Mouse (Mus musculus): ENCODE data around the gene Mcoln2. TPM values are rescaled to one million over a fixed set of nuclear protein-coding genes. Genes with fewer than 3 reads are reported as not detected.

Mcoln2 gene
- polyA plus RNA-seq, 1 experiment from 2014 or later = 0.84 TPM

DNA sequence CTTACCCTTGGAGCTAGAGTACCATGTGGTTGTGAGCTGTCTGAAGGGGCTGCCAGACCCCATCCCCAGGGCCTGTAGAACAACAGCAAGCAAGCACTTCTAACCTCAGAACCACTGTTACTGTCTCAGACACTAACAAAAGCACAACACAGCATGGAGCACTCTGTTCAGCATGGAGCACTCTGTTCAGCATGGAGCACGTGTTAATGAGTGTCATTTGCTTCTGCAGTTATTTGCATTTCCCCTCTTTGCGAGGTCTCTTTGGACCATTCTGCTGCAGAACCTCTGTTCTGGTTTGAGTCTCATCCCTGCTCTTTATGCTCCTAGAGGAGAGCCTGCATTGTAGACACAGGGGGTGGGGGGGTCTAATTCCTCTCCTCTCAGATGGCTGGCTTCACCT lies 3.3 kb downstream of the Mcoln2 start:
- 86% methylated on average over 2 of the region's 2 CpGs for WGBS
- no peak for ATAC-seq (ENCODE audit: low FRiP score, low TSS enrichment)
- Histone ChIP-seq H3K4me2 (replicated peaks; ENCODE audit: low read depth, low read length) (no peak overlapping the region), H3K27ac (ENCODE audit: low read length) (no peak overlapping the region), H3K9ac (replicated peaks; ENCODE audit: low read length) (no peak overlapping the region), H3K9me3 (ENCODE audit: low read length) (no peaks in the 10 kb centered on the region), H3K4me3 (ENCODE audit: low read length) (no peak overlapping the region), H3K36me3 (ENCODE audit: insufficient read depth, low read length) (no peaks in the 10 kb centered on the region), H3K4me1 (ENCODE audit: insufficient read depth, low read length) (peaks cover 18% of the 10 kb centered on the region), H3K27me3 (ENCODE audit: insufficient read depth, low read length) (no peaks in the 10 kb centered on the region; the same call in 1 of the 2 replicates)

DNA sequence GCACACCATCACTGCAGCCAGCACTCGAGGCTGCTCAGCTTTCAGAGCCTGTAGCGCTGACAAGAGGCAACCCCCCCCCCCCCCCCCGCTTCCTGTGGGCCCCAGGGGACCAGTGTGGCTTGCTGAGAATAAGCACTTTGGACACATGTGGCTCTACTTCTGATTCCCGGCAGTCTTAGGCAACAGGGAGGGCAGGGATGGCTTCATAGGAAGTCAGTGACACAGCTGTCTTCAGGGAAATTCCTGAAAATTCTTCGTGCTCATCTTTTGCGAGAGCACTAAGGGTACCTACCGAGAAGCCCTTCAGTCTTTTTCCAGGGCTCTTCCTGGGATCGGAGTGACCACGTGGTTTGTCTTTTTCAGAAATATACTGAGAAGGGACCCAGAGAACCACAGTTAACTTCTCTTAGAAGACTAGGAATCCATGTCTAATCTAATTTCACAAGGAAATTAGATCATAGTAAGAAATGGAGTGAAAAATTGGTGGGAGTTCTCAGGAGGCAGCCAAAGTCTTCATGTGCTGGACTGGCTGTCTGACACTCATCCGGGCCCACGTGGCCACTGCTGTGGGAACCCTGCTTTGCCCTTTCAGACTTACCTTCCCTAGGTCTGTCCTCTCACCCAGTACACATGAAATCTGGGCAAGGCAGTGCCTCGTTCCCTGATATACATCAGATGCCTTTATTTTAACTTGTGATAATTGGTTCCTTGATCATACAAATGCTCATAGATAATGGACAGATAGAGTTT lies 4.4 kb downstream of the Mcoln2 start:
- Histone ChIP-seq H3K9ac (replicated peaks; ENCODE audit: low read length) (no peak overlapping the region), H3K9me3 (ENCODE audit: low read length) (no peaks in the 10 kb centered on the region), H3K4me1 (ENCODE audit: insufficient read depth, low read length) (peaks cover 18% of the 10 kb centered on the region), H3K27ac (ENCODE audit: low read length) (no peak overlapping the region), H3K4me2 (replicated peaks; ENCODE audit: low read depth, low read length) (no peak overlapping the region; the same call in 1 of the 2 replicates), H3K27me3 (ENCODE audit: insufficient read depth, low read length) (no peaks in the 10 kb centered on the region; the same call in 1 of the 2 replicates), H3K4me3 (ENCODE audit: low read length) (no peak overlapping the region), H3K36me3 (ENCODE audit: insufficient read depth, low read length) (no peaks in the 10 kb centered on the region)
- WGBS = 31% methylated on average over 11 of the region's 12 CpGs
- peak; percentile 40; the same call in 1 of the 2 replicates for ATAC-seq (ENCODE audit: low FRiP score, low TSS enrichment)

GRCm38 (mm10) chr3:146155628-146156576 lies 6.3 kb downstream of the Mcoln2 start:
- no peak overlapping the region for H3K4me2 ChIP-seq (replicated peaks; ENCODE audit: low read depth, low read length)
- H3K9me3 ChIP-seq (ENCODE audit: low read length) = no peaks in the 10 kb centered on the region
- H3K36me3 ChIP-seq (ENCODE audit: insufficient read depth, low read length) = no peaks in the 10 kb centered on the region
- no peak overlapping the region for H3K27ac ChIP-seq (ENCODE audit: low read length)
- no peak overlapping the region for H3K4me3 ChIP-seq (ENCODE audit: low read length)
- H3K9ac ChIP-seq (replicated peaks; ENCODE audit: low read length) = no peak overlapping the region
- ATAC-seq (ENCODE audit: low FRiP score, low TSS enrichment) = peak; percentile 42; the same call in 1 of the 2 replicates
- 67% methylated on average over 13 of the region's 13 CpGs for WGBS
- no peaks in the 10 kb centered on the region for H3K27me3 ChIP-seq (ENCODE audit: insufficient read depth, low read length)
- peaks cover 7% of the 10 kb centered on the region for H3K4me1 ChIP-seq (ENCODE audit: insufficient read depth, low read length)

- Histone ChIP-seq H3K27me3 (ENCODE audit: insufficient read depth, low read length) (no peaks in the 10 kb centered on the region), H3K9ac (replicated peaks; ENCODE audit: low read length) (no peak overlapping the region), H3K9me3 (ENCODE audit: low read length) (no peaks in the 10 kb centered on the region), H3K36me3 (ENCODE audit: insufficient read depth, low read length) (no peaks in the 10 kb centered on the region), H3K4me3 (ENCODE audit: low read length) (no peak overlapping the region), H3K4me1 (ENCODE audit: insufficient read depth, low read length) (peaks cover 6% of the 10 kb centered on the region), H3K4me2 (replicated peaks; ENCODE audit: low read depth, low read length) (no peak overlapping the region), H3K27ac (ENCODE audit: low read length) (no peak overlapping the region)
- 62% methylated on average over 2 of the region's 2 CpGs for WGBS
- no peak for ATAC-seq (ENCODE audit: low FRiP score, low TSS enrichment)
These were observed 7.2 kb downstream of the Mcoln2 start for GRCm38 (mm10) chr3:146156811-146157210.

DNA sequence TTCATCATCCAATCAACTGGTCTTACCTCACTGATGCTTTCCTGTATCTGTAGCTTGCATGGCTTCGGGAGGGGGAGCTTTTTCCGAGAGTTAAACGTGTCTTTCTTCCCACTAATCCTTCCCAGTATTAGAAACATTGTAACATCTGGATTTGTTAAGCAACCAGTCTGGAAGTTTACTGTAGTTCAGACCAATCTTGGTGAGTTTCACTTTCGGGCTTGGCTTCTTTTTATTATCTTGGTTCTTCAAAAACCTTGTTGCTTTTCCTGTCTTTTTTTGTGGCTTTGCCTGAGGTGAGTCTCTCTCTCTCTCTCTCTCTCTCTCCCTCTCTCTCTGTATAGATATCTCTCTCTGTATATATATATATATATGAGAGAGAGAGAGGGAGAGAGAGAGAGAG lies 8.4 kb downstream of the Mcoln2 start:
- Histone ChIP-seq H3K27me3 (ENCODE audit: insufficient read depth, low read length) (no peaks in the 10 kb centered on the region), H3K4me1 (ENCODE audit: insufficient read depth, low read length) (peaks cover 6% of the 10 kb centered on the region), H3K9me3 (ENCODE audit: low read length) (no peaks in the 10 kb centered on the region), H3K4me3 (ENCODE audit: low read length) (no peak overlapping the region), H3K36me3 (ENCODE audit: insufficient read depth, low read length) (no peaks in the 10 kb centered on the region), H3K4me2 (replicated peaks; ENCODE audit: low read depth, low read length) (no peak overlapping the region), H3K27ac (ENCODE audit: low read length) (no peak overlapping the region), H3K9ac (replicated peaks; ENCODE audit: low read length) (no peak overlapping the region)
- WGBS = 80% methylated on average over 4 of the region's 4 CpGs
- ATAC-seq (ENCODE audit: low FRiP score, low TSS enrichment) = no peak

- Histone ChIP-seq H3K27ac (ENCODE audit: low read length) (no peak overlapping the region), H3K27me3 (ENCODE audit: insufficient read depth, low read length) (no peaks in the 10 kb centered on the region), H3K4me3 (ENCODE audit: low read length) (no peak overlapping the region), H3K4me2 (replicated peaks; ENCODE audit: low read depth, low read length) (no peak overlapping the region), H3K36me3 (ENCODE audit: insufficient read depth, low read length) (no peaks in the 10 kb centered on the region), H3K9ac (replicated peaks; ENCODE audit: low read length) (no peak overlapping the region), H3K9me3 (ENCODE audit: low read length) (no peaks in the 10 kb centered on the region), H3K4me1 (ENCODE audit: insufficient read depth, low read length) (no peaks in the 10 kb centered on the region)
- 88% methylated on average over 2 of the region's 2 CpGs for WGBS
- ATAC-seq (ENCODE audit: low FRiP score, low TSS enrichment) = no peak
These were observed 9.7 kb downstream of the Mcoln2 start for GRCm38 (mm10) chr3:146159360-146159759.

- Histone ChIP-seq H3K36me3 (ENCODE audit: insufficient read depth, low read length) (no peaks in the 10 kb centered on the region), H3K4me3 (ENCODE audit: low read length) (no peak overlapping the region), H3K4me1 (ENCODE audit: insufficient read depth, low read length) (no peaks in the 10 kb centered on the region), H3K27ac (ENCODE audit: low read length) (no peak overlapping the region), H3K27me3 (ENCODE audit: insufficient read depth, low read length) (no peaks in the 10 kb centered on the region), H3K4me2 (replicated peaks; ENCODE audit: low read depth, low read length) (no peak overlapping the region), H3K9ac (replicated peaks; ENCODE audit: low read length) (no peak overlapping the region), H3K9me3 (ENCODE audit: low read length) (no peaks in the 10 kb centered on the region)
- 82% methylated on average over 4 of the region's 4 CpGs for WGBS
- no peak for ATAC-seq (ENCODE audit: low FRiP score, low TSS enrichment)
These were observed 12.6 kb downstream of the Mcoln2 start for GRCm38 (mm10) chr3:146162197-146162596.

GRCm38 (mm10) chr3:146169356-146169755 lies 19.7 kb downstream of the Mcoln2 start:
- no peaks in the 10 kb centered on the region for H3K36me3 ChIP-seq (ENCODE audit: insufficient read depth, low read length)
- no peak overlapping the region for H3K27ac ChIP-seq (ENCODE audit: low read length)
- WGBS = 93% methylated on average over 4 of the region's 4 CpGs
- no peak overlapping the region for H3K9ac ChIP-seq (replicated peaks; ENCODE audit: low read length)
- ATAC-seq (ENCODE audit: low FRiP score, low TSS enrichment) = no peak
- no peak overlapping the region for H3K4me3 ChIP-seq (ENCODE audit: low read length)
- no peaks in the 10 kb centered on the region for H3K27me3 ChIP-seq (ENCODE audit: insufficient read depth, low read length)
- 0 out of 2 replicates have a peak, but pooled peaks cover 4% of the 10 kb centered on the region for H3K4me1 ChIP-seq (ENCODE audit: insufficient read depth, low read length)
- H3K4me2 ChIP-seq (replicated peaks; ENCODE audit: low read depth, low read length) = no peak overlapping the region
- no peaks in the 10 kb centered on the region for H3K9me3 ChIP-seq (ENCODE audit: low read length)

- Histone ChIP-seq H3K9me3 (ENCODE audit: low read length) (no peaks in the 10 kb centered on the region), H3K27ac (ENCODE audit: low read length) (no peak overlapping the region), H3K4me3 (ENCODE audit: low read length) (no peak overlapping the region), H3K9ac (replicated peaks; ENCODE audit: low read length) (no peak overlapping the region), H3K27me3 (ENCODE audit: insufficient read depth, low read length) (no peaks in the 10 kb centered on the region), H3K4me1 (ENCODE audit: insufficient read depth, low read length) (0 out of 2 replicates have a peak, but pooled peaks cover 4% of the 10 kb centered on the region), H3K4me2 (replicated peaks; ENCODE audit: low read depth, low read length) (no peak overlapping the region), H3K36me3 (ENCODE audit: insufficient read depth, low read length) (no peaks in the 10 kb centered on the region)
- ATAC-seq (ENCODE audit: low FRiP score, low TSS enrichment) = no peak
- 82% methylated on average over 5 of the region's 5 CpGs for WGBS
These were observed 23.4 kb downstream of the Mcoln2 start for GRCm38 (mm10) chr3:146173030-146173429.

Data from kidney, embryonic 16.5 days (tissue).